Mouse (Mus musculus) hindbrain, embryonic 16.5 days (tissue): ENCODE data around the gene Tfeb. TPM values are rescaled to one million over a fixed set of nuclear protein-coding genes. Genes with fewer than 3 reads are reported as not detected.
A peak's percentile ranks its signal among the peaks of the same experiment; 100 is the strongest.

ENCODE experiments used
- ATAC-seq: fragments of 200-750 bp; cut with Nextera tagmentation; 2 replicates; pipeline ENCODE4 v1.8.0; 2017; ENCODE audit warnings: moderate TSS enrichment, moderate library complexity
- H3K27ac ChIP-seq: fragments of 300-500 bp; sonication (generic); 2 replicates; pipeline ENCODE4 v1.5.1; 2014; ENCODE audit warnings: low read depth, mild to moderate bottlenecking, control low read depth, low read length, moderate library complexity
- H3K27me3 ChIP-seq: fragments of 300-500 bp; sonication (generic); replicated peaks from 2 replicates; pipeline ENCODE4 v1.6.1; 2014; ENCODE audit warnings: low read length; ENCODE audit not compliant: control insufficient read depth, insufficient read depth
- H3K36me3 ChIP-seq: fragments of 300-500 bp; sonication (generic); 2 replicates; pipeline ENCODE4 v1.6.1; 2014; ENCODE audit warnings: mild to moderate bottlenecking, low read length, moderate library complexity, mixed read lengths; ENCODE audit not compliant: control insufficient read depth, insufficient read depth
- H3K4me1 ChIP-seq: fragments of 300-500 bp; sonication (generic); 2 replicates; pipeline ENCODE4 v1.6.1; 2014; ENCODE audit warnings: low read depth, low read length; ENCODE audit not compliant: control insufficient read depth, insufficient read depth
- H3K4me2 ChIP-seq: fragments of 300-500 bp; sonication (generic); 2 replicates; pipeline ENCODE4 v1.6.1; 2014; ENCODE audit warnings: mild to moderate bottlenecking, low read length, control low read depth, moderate library complexity
- H3K4me3 ChIP-seq: fragments of 300-500 bp; sonication (generic); 2 replicates; pipeline ENCODE4 v1.5.1; 2014; ENCODE audit warnings: mild to moderate bottlenecking, low read length, control low read depth, moderate library complexity
- H3K9ac ChIP-seq: fragments of 300-500 bp; sonication (generic); 2 replicates; pipeline ENCODE4 v1.6.1; 2014; ENCODE audit warnings: low read depth, mild to moderate bottlenecking, control low read depth, low read length, moderate library complexity
- H3K9me3 ChIP-seq: fragments of 300-500 bp; sonication (generic); 2 replicates; pipeline ENCODE4 v1.6.1; 2014; ENCODE audit warnings: mild to moderate bottlenecking, low read length, moderate library complexity; ENCODE audit not compliant: control insufficient read depth
- WGBS: fragments of 180-500 bp; shearing (Covaris S2); extraction: QIAGEN DNeasy Blood & Tissue Kit; methylation state at CpG from one replicate; pipeline ENCODE4 v1.1.7; 2014; 5-methylcytosine and 5-hydroxymethylcytosine counted together
- polyA plus RNA-seq: library from polyadenylated mRNA; unstranded; fragments of >200 nt; fragmentation: Nextera tagmentation; extraction: Ambion mirVana; gene quantifications from 2 replicates; pipeline ENCODE4 v1.2.1, GENCODE M21; 2015

Gene Tfeb
- polyA plus RNA-seq, 1 experiment from 2014 or later = 4.6 TPM

GRCm38 (mm10) chr17:47805047-47805835, 68.4 kb downstream of the Tfeb start:
- no peaks in the 10 kb centered on the region for H3K36me3 ChIP-seq
- H3K9ac ChIP-seq = no peak overlapping the region
- H3K4me2 ChIP-seq = no peak overlapping the region
- no peak overlapping the region for H3K4me3 ChIP-seq
- peaks cover 2% of the 10 kb centered on the region; the same call in 1 of the 2 replicates for H3K27me3 ChIP-seq
- 33% methylated on average over 13 of the region's 13 CpGs for WGBS
- H3K4me1 ChIP-seq = no peaks in the 10 kb centered on the region
- no peaks in the 10 kb centered on the region for H3K9me3 ChIP-seq
- no peak for ATAC-seq
- H3K27ac ChIP-seq = no peak overlapping the region

- Histone ChIP-seq H3K4me1 (no peaks in the 10 kb centered on the region), H3K4me3 (no peak overlapping the region), H3K4me2 (no peak overlapping the region), H3K9me3 (no peaks in the 10 kb centered on the region), H3K9ac (no peak overlapping the region), H3K36me3 (no peaks in the 10 kb centered on the region), H3K27ac (no peak overlapping the region), H3K27me3 (peaks cover 2% of the 10 kb centered on the region; the same call in 1 of the 2 replicates)
- WGBS = 45% methylated on average over 9 of the region's 9 CpGs
- ATAC-seq = no peak
These were observed 69.4 kb downstream of the Tfeb start for GRCm38 (mm10) chr17:47806230-47806629.

DNA sequence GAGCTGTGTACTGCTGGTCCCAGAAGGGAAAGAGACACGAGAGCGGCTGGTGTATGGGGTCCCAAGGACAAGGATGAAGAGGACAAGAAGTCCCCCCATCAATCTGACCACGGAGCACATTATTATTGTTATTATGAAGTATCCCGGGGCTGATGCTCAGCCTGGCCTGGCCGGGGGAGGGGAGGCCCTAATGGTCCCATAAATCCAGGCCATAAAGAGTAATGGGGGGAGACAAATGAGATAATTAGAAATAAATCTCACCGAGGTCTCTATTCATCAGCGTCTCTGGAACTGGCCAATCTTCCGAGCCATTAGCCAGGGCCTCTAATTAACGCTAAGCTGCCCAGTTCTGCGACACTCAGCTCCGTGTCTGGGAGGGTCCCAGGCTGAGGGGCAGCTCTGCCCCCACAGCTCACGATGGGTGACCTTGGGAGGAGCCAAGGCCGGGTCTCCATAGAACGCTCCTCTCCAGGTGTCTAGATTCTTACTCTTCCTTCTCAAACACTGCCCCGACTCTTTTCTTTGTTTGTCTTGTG, 74.5 kb downstream of the Tfeb start:
- Histone ChIP-seq H3K27me3 (no peaks in the 10 kb centered on the region), H3K4me2 (no peak overlapping the region), H3K27ac (no peak overlapping the region), H3K9ac (no peak overlapping the region), H3K4me3 (no peak overlapping the region), H3K4me1 (peaks cover 8% of the 10 kb centered on the region), H3K9me3 (no peaks in the 10 kb centered on the region), H3K36me3 (no peaks in the 10 kb centered on the region)
- ATAC-seq = no peak
- 48% methylated on average over 15 of the region's 15 CpGs for WGBS

- H3K9ac ChIP-seq = no peak overlapping the region
- H3K4me2 ChIP-seq = no peak overlapping the region
- H3K27ac ChIP-seq = no peak overlapping the region
- WGBS = 91% methylated on average over 5 of the region's 6 CpGs
- no peak overlapping the region for H3K4me3 ChIP-seq
- H3K4me1 ChIP-seq = peaks cover 8% of the 10 kb centered on the region
- no peaks in the 10 kb centered on the region for H3K36me3 ChIP-seq
- H3K27me3 ChIP-seq = no peaks in the 10 kb centered on the region
- no peaks in the 10 kb centered on the region for H3K9me3 ChIP-seq
- ATAC-seq = no peak
These were observed 75.4 kb downstream of the Tfeb start for GRCm38 (mm10) chr17:47812200-47812599.

DNA sequence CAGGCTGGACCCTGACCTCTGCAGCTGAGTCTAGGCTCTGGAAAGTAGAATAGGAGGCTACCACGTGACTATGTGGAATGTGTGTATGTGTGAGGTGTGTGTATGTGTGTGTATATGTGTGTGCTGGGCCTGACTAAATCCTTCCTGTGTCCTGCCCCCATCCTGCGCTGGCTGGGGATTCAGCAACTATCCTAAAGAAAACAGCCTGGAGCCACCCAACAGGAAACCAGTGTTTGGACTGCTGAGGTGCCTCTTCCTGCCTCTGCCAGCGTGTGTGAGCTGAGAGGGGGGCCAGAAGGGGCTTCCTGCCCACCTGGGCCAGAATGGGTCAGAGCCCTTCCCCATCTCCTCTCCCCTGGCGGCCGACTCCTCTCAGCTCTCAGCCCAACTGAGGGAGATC, 76.8 kb downstream of the Tfeb start:
- no peaks in the 10 kb centered on the region for H3K27me3 ChIP-seq
- H3K4me3 ChIP-seq = no peak overlapping the region
- H3K4me2 ChIP-seq = no peak overlapping the region
- WGBS = 72% methylated on average over 5 of the region's 5 CpGs
- H3K9ac ChIP-seq = no peak overlapping the region
- no peaks in the 10 kb centered on the region for H3K9me3 ChIP-seq
- no peaks in the 10 kb centered on the region for H3K36me3 ChIP-seq
- H3K4me1 ChIP-seq = peaks cover 8% of the 10 kb centered on the region
- no peak overlapping the region for H3K27ac ChIP-seq
- peak; percentile 32; the same call in 1 of the 2 replicates for ATAC-seq

DNA sequence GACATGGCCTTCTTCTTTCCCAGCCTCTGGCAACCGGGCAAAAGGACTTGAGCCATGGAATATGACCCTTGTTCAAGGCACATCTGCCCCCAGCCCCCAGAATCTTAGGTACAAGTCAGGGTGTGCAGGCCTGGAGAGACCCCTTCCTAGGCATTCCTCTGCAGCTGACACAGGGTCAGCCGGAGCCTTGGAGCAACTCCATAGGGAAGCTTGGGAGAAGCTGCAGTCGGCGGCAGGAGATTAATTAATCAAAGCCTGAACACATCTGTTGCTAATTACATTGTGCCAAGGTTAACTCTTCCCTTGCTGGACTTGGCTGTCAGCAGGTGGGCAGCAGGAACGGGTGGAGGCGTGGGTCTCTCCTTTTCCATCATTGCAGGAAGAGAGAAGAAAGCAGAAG, 77.7 kb downstream of the Tfeb start:
- WGBS = 21% methylated on average over 6 of the region's 6 CpGs
- ATAC-seq = peak; percentile 46; the same call in 1 of the 2 replicates
- no peak overlapping the region for H3K9ac ChIP-seq

DNA sequence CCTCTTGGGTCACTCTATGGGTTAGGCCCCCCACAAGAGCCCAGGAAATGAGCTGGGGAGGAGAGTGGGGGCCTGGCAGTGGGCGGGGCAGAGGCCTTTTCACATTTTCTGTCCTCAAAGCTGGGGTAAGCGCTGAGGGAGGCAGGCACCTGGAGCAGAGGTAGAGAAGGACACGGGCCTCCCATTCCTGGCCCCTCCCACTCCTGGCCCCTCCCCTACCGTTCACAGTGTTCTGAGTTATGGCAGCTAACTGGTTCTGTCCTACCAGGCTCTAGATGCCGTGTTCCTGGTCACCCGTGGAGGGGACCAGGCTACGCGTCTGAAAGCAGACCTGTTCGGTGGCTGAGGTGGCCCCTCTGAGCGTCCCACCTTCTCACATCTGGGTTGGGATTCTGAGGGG, 78.6 kb downstream of the Tfeb start:
- no peak overlapping the region for H3K4me3 ChIP-seq
- H3K4me2 ChIP-seq = no peak overlapping the region
- H3K27me3 ChIP-seq = no peaks in the 10 kb centered on the region
- WGBS = 50% methylated on average over 10 of the region's 10 CpGs
- no peaks in the 10 kb centered on the region for H3K9me3 ChIP-seq
- H3K4me1 ChIP-seq = peaks cover 8% of the 10 kb centered on the region
- H3K9ac ChIP-seq = no peak overlapping the region
- ATAC-seq = no peak
- no peak overlapping the region for H3K27ac ChIP-seq
- H3K36me3 ChIP-seq = no peaks in the 10 kb centered on the region

More for the DNA sequence above, 77.7 kb downstream of the Tfeb start:
- H3K4me3 ChIP-seq = no peak overlapping the region
- H3K4me1 ChIP-seq = peaks cover 8% of the 10 kb centered on the region
- no peaks in the 10 kb centered on the region for H3K9me3 ChIP-seq
- no peaks in the 10 kb centered on the region for H3K36me3 ChIP-seq
- no peak overlapping the region for H3K4me2 ChIP-seq
- no peaks in the 10 kb centered on the region for H3K27me3 ChIP-seq
- no peak overlapping the region for H3K27ac ChIP-seq

DNA sequence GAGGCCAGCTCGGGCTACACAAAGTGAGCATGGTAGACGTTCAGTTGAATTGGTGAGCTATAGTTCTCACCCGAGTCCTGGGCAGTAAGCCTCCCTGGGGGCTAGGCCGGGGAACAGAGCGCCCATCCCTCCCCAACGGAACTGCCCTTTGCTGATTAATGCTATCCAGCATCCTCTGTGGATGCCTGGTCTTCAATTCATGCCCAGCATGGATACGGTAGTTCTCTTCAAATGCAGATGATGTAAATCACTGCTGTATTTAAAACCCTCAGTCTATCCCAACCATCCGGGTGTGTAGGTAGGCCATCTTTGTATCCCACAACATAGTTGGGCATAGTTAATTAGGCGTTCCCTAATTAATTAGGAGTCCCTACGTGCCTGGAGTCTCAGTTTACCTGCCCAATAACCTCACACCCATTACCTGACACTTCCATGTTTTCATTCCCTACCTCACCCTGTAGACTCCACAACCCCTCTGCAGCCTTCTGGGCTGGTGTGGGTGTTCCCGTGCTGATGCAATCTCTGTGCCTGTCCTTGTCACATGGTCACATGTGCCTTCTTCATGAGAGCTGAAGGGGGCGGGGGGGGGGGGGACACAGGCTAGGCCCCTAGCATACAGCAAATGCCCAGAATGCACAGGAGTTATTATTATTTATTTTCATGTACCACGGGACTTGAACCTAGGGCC, 81.4 kb downstream of the Tfeb start:
- 82% methylated on average over 13 of the region's 13 CpGs for WGBS

DNA sequence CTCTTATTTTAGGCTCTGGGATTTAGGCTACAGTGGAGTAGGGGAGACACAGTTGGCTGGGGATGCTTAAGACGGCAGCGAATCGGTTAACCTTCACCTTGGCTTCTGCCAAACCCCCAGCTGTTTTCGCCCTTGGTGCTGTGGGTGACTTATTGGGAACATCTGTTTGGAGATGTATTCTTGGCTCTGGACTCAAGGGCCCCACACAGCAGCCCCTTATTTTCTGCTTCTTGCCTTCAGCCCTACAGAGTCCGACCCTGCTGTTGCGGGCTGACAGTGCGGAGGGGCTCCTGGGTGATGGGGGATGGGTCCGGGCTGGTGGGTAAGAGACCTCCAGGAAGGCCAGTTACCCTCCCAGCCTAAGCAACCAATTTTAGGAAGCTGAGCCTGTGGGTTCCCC, 84.5 kb downstream of the Tfeb start:
- Histone ChIP-seq H3K27me3 (no peaks in the 10 kb centered on the region), H3K4me2 (no peak overlapping the region), H3K9me3 (no peaks in the 10 kb centered on the region), H3K36me3 (no peaks in the 10 kb centered on the region), H3K27ac (no peak overlapping the region), H3K4me3 (no peak overlapping the region), H3K9ac (no peak overlapping the region), H3K4me1 (no peaks in the 10 kb centered on the region)
- ATAC-seq = no peak
- WGBS = 73% methylated on average over 8 of the region's 8 CpGs

More for the DNA sequence above, 81.4 kb downstream of the Tfeb start:
- no peak overlapping the region for H3K4me2 ChIP-seq
- H3K4me3 ChIP-seq = no peak overlapping the region
- ATAC-seq = no peak
- no peaks in the 10 kb centered on the region for H3K27me3 ChIP-seq
- H3K36me3 ChIP-seq = no peaks in the 10 kb centered on the region
- H3K4me1 ChIP-seq = peaks cover 8% of the 10 kb centered on the region
- no peak overlapping the region for H3K9ac ChIP-seq
- H3K9me3 ChIP-seq = no peaks in the 10 kb centered on the region
- H3K27ac ChIP-seq = no peak overlapping the region
